Mouse (Mus musculus) testis, adult 2 months (tissue): Measurements from ENCODE around the gene Haus8.

Experiments used
- CTCF ChIP-seq: fragments of 200-500 bp; IDR thresholded peaks from 2 replicates; pipeline ENCODE4 v1.5.1; 2012; ENCODE audit warnings: low read depth, mild to moderate bottlenecking, inconsistent platforms, low read length, moderate library complexity; ENCODE audit not compliant: control insufficient read depth, insufficient read depth, insufficient replicate concordance
- POLR2A ChIP-seq: fragments of 200-500 bp; IDR thresholded peaks from 2 replicates; pipeline ENCODE4 v1.6.1; 2012; ENCODE audit warnings: low read depth, mild to moderate bottlenecking, inconsistent platforms, low read length, moderate library complexity; ENCODE audit not compliant: control insufficient read depth

- TF ChIP-seq CTCF, result no peak
- no peak for TF ChIP-seq POLR2A
Observed at GRCm38 (mm10) chr8:71312700-71313099, 40.0 kb upstream of the Haus8 start.
